Mouse (Mus musculus): ENCODE measurements around the gene Taf1c. TPM values are rescaled to one million over a fixed set of nuclear protein-coding genes. Genes with fewer than 3 reads are reported as not detected.

Taf1c gene
- total RNA-seq, 2 experiments from 2014 or later, result 5.8 to 6.1 TPM

GRCm38 (mm10) chr8:119574437-119575365 is 30.3 kb downstream of the Taf1c start, which contains the start of the genes Hsdl1 and Dnaaf1:
Gene Hsdl1 (minus strand): TSS chr8:119575183.
Gene Dnaaf1 (plus strand): TSS chr8:119575235.
- peak; percentile 98 to 99 for DNase-seq (ENCODE audit: low spot score in 2 of 2)

- no peak for DNase-seq (ENCODE audit: low spot score in 2 of 2)
Observed at GRCm38 (mm10) chr8:119572411-119572810, 32.6 kb downstream of the Taf1c start.

GRCm38 (mm10) chr8:119571135-119571534 is 33.9 kb downstream of the Taf1c start:
- DNase-seq (ENCODE audit: low spot score in 2 of 2), result no peak

GRCm38 (mm10) chr8:119569881-119570280 is 35.1 kb downstream of the Taf1c start:
- DNase-seq (ENCODE audit: low spot score in 2 of 2), result no peak

- DNase-seq (ENCODE audit: low spot score in 2 of 2), result no peak
Observed at GRCm38 (mm10) chr8:119568951-119569350, 36.1 kb downstream of the Taf1c start.

- DNase-seq (ENCODE audit: low spot score in 2 of 2), result no peak
Observed at GRCm38 (mm10) chr8:119568251-119568650, 36.8 kb downstream of the Taf1c start.

- no peak for DNase-seq (ENCODE audit: low spot score in 2 of 2)
Observed at GRCm38 (mm10) chr8:119566367-119566766, 38.7 kb downstream of the Taf1c start.

- no peak for DNase-seq (ENCODE audit: low spot score in 2 of 2)
Observed at GRCm38 (mm10) chr8:119563849-119564251, 41.2 kb downstream of the Taf1c start.

GRCm38 (mm10) chr8:119559402-119559720 is 45.7 kb downstream of the Taf1c start:
- DNase-seq (ENCODE audit: low spot score in 2 of 2), result no peak

GRCm38 (mm10) chr8:119558603-119559401 is 46.2 kb downstream of the Taf1c start, which contains the start of gene Mbtps1:
Gene Mbtps1 (minus strand): TSS chr8:119558735.
- peak; percentile 97 to 98 for DNase-seq (ENCODE audit: low spot score in 2 of 2)

GRCm38 (mm10) chr8:119557821-119558602 is 47.0 kb downstream of the Taf1c start:
- peak; percentile 69 to 87 for DNase-seq (ENCODE audit: low spot score in 2 of 2)

- DNase-seq (ENCODE audit: low spot score in 2 of 2), result no peak
Observed at GRCm38 (mm10) chr8:119557132-119557531, 47.9 kb downstream of the Taf1c start.

- DNase-seq (ENCODE audit: low spot score in 2 of 2), result no peak
Observed at GRCm38 (mm10) chr8:119555861-119556260, 49.2 kb downstream of the Taf1c start.

- DNase-seq (ENCODE audit: low spot score in 2 of 2), result no peak
Observed at GRCm38 (mm10) chr8:119552967-119553366, 52.1 kb downstream of the Taf1c start.

GRCm38 (mm10) chr8:119548560-119549113 is 56.4 kb downstream of the Taf1c start:
- no peak for DNase-seq (ENCODE audit: low spot score in 2 of 2)

Other genes with a start within 250 kb of the Taf1c start
- gene Mlycd, start 210.3 kb downstream of the Taf1c start, total RNA-seq (2021), result 10 to 100 TPM; 66.5 to 68.1 TPM
- 1 to 10 TPM; 2.2 to 3.8 TPM for gene Osgin1, start 171.1 kb downstream of the Taf1c start, total RNA-seq (2021)
- under 1 TPM; 0.59 to 0.78 TPM for gene Necab2, start 158.5 kb downstream of the Taf1c start, total RNA-seq (2021)
- not detected for gene Slc38a8, start 103.5 kb downstream of the Taf1c start, total RNA-seq (2021)
- 10 to 100 TPM; 81.4 to 84.9 TPM for gene Mbtps1, start 46.5 kb downstream of the Taf1c start, total RNA-seq (2021)
- 10 to 100 TPM; 17.9 to 19.3 TPM for gene Hsdl1, start 30.0 kb downstream of the Taf1c start, total RNA-seq (2021)
- not detected for gene Dnaaf1, start 30.0 kb downstream of the Taf1c start, total RNA-seq (2021)
- gene Adad2, start 7.5 kb upstream of the Taf1c start, total RNA-seq (2021), result not detected
- gene Kcng4, start 30.5 kb upstream of the Taf1c start, total RNA-seq (2021), result under 1 TPM; 0.17 to 0.29 TPM
- 10 to 100 TPM; 56.9 to 59.7 TPM for gene Wfdc1, start 61.1 kb upstream of the Taf1c start, total RNA-seq (2021)
- not detected for gene Atp2c2, start 94.8 kb upstream of the Taf1c start, total RNA-seq (2021)
- 1 to 10 TPM; 6.4 to 7.8 TPM for gene Tldc1, start 173.2 kb upstream of the Taf1c start, total RNA-seq (2021)
- gene Cotl1, start 235.3 kb upstream of the Taf1c start, total RNA-seq (2021), result 10 to 100 TPM; 68.5 to 82.9 TPM

Data from gastrocnemius, postnatal 4 days (tissue).